ENCODE assay signal across 19 mouse cellular contexts in genomic region chr7:112144646-112145179, GRCm38 (mm10). TPM values are rescaled to one million over a fixed set of nuclear protein-coding genes. Genes with fewer than 3 reads are reported as not detected.
DNase-seq lines count a peak whose midpoint lies in the region; ATAC-seq lines count a peak whose summit lies in the region.
"Had no signal": no experiment of that assay in that cellular context is flagged by ENCODE, and none has a peak within 500 bp of the region (broad histone marks: within the 10 kb centered on the region; RNA-seq: fewer than 3 reads in every experiment).

No protein-coding gene starts in this region.

- no peak overlapping the region for H3K4me2 ChIP-seq in forebrain, embryonic 14.5 days (ENCODE audit: low read length)
- H3K4me2 ChIP-seq in forebrain, embryonic 15.5 days (replicated peaks) = no peak overlapping the region
- no peak overlapping the region for H3K4me2 ChIP-seq in midbrain, embryonic 14.5 days (ENCODE audit: low read length)
- no peak overlapping the region for H3K4me2 ChIP-seq in limb, embryonic 13.5 days (replicated peaks)
- H3K4me2 ChIP-seq: midbrain, embryonic 12.5 days had no signal

- no peaks in the 10 kb centered on the region; the same call in 1 of the 2 replicates for H3K36me3 ChIP-seq in forebrain, embryonic 14.5 days (ENCODE audit: control insufficient read depth, insufficient read depth, low read length)
- H3K36me3 ChIP-seq in forebrain, embryonic 15.5 days = no peaks in the 10 kb centered on the region
- H3K36me3 ChIP-seq in midbrain, embryonic 10.5 days = no peaks in the 10 kb centered on the region
- H3K36me3 ChIP-seq in midbrain, embryonic 14.5 days (ENCODE audit: control insufficient read depth, insufficient read depth, low read length) = no peaks in the 10 kb centered on the region
- H3K36me3 ChIP-seq in limb, embryonic 13.5 days = no peaks in the 10 kb centered on the region
- H3K36me3 ChIP-seq: midbrain, embryonic 12.5 days had no signal

- peaks cover 10% of the 10 kb centered on the region; the same call in 1 of the 2 replicates for H3K4me1 ChIP-seq in forebrain, embryonic 14.5 days (ENCODE audit: control insufficient read depth, insufficient read depth, low read length)
- H3K4me1 ChIP-seq in forebrain, embryonic 15.5 days = peaks cover 18% of the 10 kb centered on the region; the same call in 1 of the 2 replicates
- peaks cover 35% of the 10 kb centered on the region for H3K4me1 ChIP-seq in midbrain, embryonic 10.5 days
- H3K4me1 ChIP-seq in midbrain, embryonic 14.5 days (ENCODE audit: control insufficient read depth, insufficient read depth, low read length) = 0 out of 2 replicates have a peak, but pooled peaks cover 3% of the 10 kb centered on the region
- peaks cover 53% of the 10 kb centered on the region for H3K4me1 ChIP-seq in limb, embryonic 13.5 days

- no peak for DNase-seq in forebrain, embryonic 14.5 days (ENCODE audit: low spot score)
- no peak for DNase-seq in midbrain, embryonic 10.5 days (ENCODE audit: low spot score)
- DNase-seq in midbrain, embryonic 14.5 days = no peak
- DNase-seq in natural killer cell, adult 2 months (ENCODE audit: low spot score in 2 of 2) = no peak
- DNase-seq in layer of hippocampus, postnatal 36 days = no peak
- DNase-seq in kidney, postnatal 36 days = no peak
- DNase-seq: B cell, adult 2 months; cerebellum, adult 11-12 months; gastrocnemius, postnatal 25 days; kidney, postnatal 4 days; liver; lung, adult 18-20 months; lung, postnatal 4 days; right cerebral cortex, postnatal 14 days had no signal

- no peak overlapping the region for H3K4me3 ChIP-seq in forebrain, embryonic 14.5 days (ENCODE audit: low read depth, low read length)
- no peak overlapping the region for H3K4me3 ChIP-seq in forebrain, embryonic 15.5 days
- H3K4me3 ChIP-seq in midbrain, embryonic 10.5 days = no peak overlapping the region
- H3K4me3 ChIP-seq in midbrain, embryonic 14.5 days (replicated peaks; ENCODE audit: low read depth, low read length) = no peak overlapping the region
- no peak overlapping the region for H3K4me3 ChIP-seq in limb, embryonic 13.5 days
- H3K4me3 ChIP-seq: midbrain, embryonic 12.5 days; myocyte had no signal

- no peak for ATAC-seq in forebrain, embryonic 14.5 days
- ATAC-seq in forebrain, embryonic 15.5 days (replicated peaks) = no peak
- ATAC-seq in midbrain, embryonic 14.5 days (ENCODE audit: low FRiP score, low TSS enrichment) = no peak
- peak; percentile 81 for ATAC-seq in limb, embryonic 13.5 days (ENCODE audit: low FRiP score, low read depth)
- ATAC-seq: Patski had no signal

- H3K27ac ChIP-seq in forebrain, embryonic 14.5 days (ENCODE audit: low read depth, low read length) = peak overlapping the region; percentile 44; the same call in 1 of the 2 replicates
- H3K27ac ChIP-seq in forebrain, embryonic 15.5 days (replicated peaks) = no peak overlapping the region
- peak overlapping the region; percentile 52; the same call in 1 of the 2 replicates for H3K27ac ChIP-seq in midbrain, embryonic 10.5 days (replicated peaks)
- no peak overlapping the region for H3K27ac ChIP-seq in midbrain, embryonic 14.5 days (replicated peaks; ENCODE audit: low read depth, low read length)
- H3K27ac ChIP-seq in limb, embryonic 13.5 days = peak overlapping the region; percentile 78
- H3K27ac ChIP-seq: midbrain, embryonic 12.5 days had no signal

- H3K27me3 ChIP-seq in forebrain, embryonic 14.5 days (replicated peaks; ENCODE audit: control insufficient read depth, insufficient read depth, low read length) = no peaks in the 10 kb centered on the region
- H3K27me3 ChIP-seq in forebrain, embryonic 15.5 days = no peaks in the 10 kb centered on the region
- no peaks in the 10 kb centered on the region for H3K27me3 ChIP-seq in midbrain, embryonic 10.5 days (ENCODE audit: low read depth, poor library complexity, severe bottlenecking)
- no peaks in the 10 kb centered on the region for H3K27me3 ChIP-seq in midbrain, embryonic 14.5 days (ENCODE audit: control insufficient read depth, insufficient read depth, low read length)
- H3K27me3 ChIP-seq in limb, embryonic 13.5 days = no peaks in the 10 kb centered on the region
- H3K27me3 ChIP-seq: midbrain, embryonic 12.5 days; Patski had no signal

- H3K9me3 ChIP-seq in forebrain, embryonic 14.5 days (replicated peaks; ENCODE audit: control insufficient read depth, low read length) = no peaks in the 10 kb centered on the region
- no peaks in the 10 kb centered on the region for H3K9me3 ChIP-seq in forebrain, embryonic 15.5 days
- H3K9me3 ChIP-seq in midbrain, embryonic 10.5 days (replicated peaks) = no peaks in the 10 kb centered on the region
- no peaks in the 10 kb centered on the region for H3K9me3 ChIP-seq in midbrain, embryonic 14.5 days (ENCODE audit: control insufficient read depth, low read length)
- no peaks in the 10 kb centered on the region for H3K9me3 ChIP-seq in limb, embryonic 13.5 days
- H3K9me3 ChIP-seq: midbrain, embryonic 12.5 days had no signal

- WGBS in forebrain, embryonic 14.5 days = 35% methylated on average over 11 of the region's 11 CpGs
- 37% methylated on average over 11 of the region's 11 CpGs for whole genome bisulfite sequencing in forebrain, embryonic 15.5 days
- WGBS in midbrain, embryonic 10.5 days = 42% methylated on average over 11 of the region's 11 CpGs
- WGBS in midbrain, embryonic 14.5 days = 27% methylated on average over 11 of the region's 11 CpGs
- WGBS in limb, embryonic 13.5 days = 20% methylated on average over 11 of the region's 11 CpGs

- H3K9ac ChIP-seq in forebrain, embryonic 14.5 days (ENCODE audit: low read length) = no peak overlapping the region
- no peak overlapping the region for H3K9ac ChIP-seq in forebrain, embryonic 15.5 days (replicated peaks)
- H3K9ac ChIP-seq in midbrain, embryonic 14.5 days (replicated peaks; ENCODE audit: low read length) = no peak overlapping the region
- H3K9ac ChIP-seq in limb, embryonic 13.5 days = no peak overlapping the region
- H3K9ac ChIP-seq: midbrain, embryonic 12.5 days had no signal

RNA-seq across cellular contexts. Expression of gene Dkk3, which starts 14.1 kb away (rescaled TPM):
- polyA plus RNA-seq in forebrain, embryonic 14.5 days (2014; fragmentation: Nextera tagmentation; extraction: Ambion mirVana) = 22.9 and 24.7 TPM in 2 replicates
- polyA plus RNA-seq in forebrain, embryonic 15.5 days (2015; fragmentation: Nextera tagmentation; extraction: Ambion mirVana) = 22.3 and 25.9 TPM in 2 replicates
- 12.9 and 14.6 TPM in 2 replicates for polyA plus RNA-seq in midbrain, embryonic 10.5 days (2016; fragmentation: Nextera tagmentation; extraction: Ambion mirVana)
- 17.5 and 18.5 TPM in 2 replicates for polyA plus RNA-seq in midbrain, embryonic 14.5 days (2014; fragmentation: Nextera tagmentation; extraction: Ambion mirVana)
- 41.3 and 45.4 TPM in 2 replicates for polyA plus RNA-seq in limb, embryonic 13.5 days (2015; fragmentation: Nextera tagmentation; extraction: Ambion mirVana)
- total RNA-seq in layer of hippocampus, postnatal 36 days (2021) = 100 to 1,000 TPM; 246 to 273 TPM

Comparison
In these comparisons a context has a peak if more than half of its experiments do, and no peak if none do; other contexts are left out.
1. H3K27ac ChIP-seq: peak in forebrain, embryonic 14.5 days (single experiment), midbrain, embryonic 10.5 days (single experiment) and limb, embryonic 13.5 days (single experiment); none in forebrain, embryonic 15.5 days (single experiment) and midbrain, embryonic 14.5 days (single experiment).